Mouse (Mus musculus) megakaryocyte-erythroid progenitor cell, adult 5-6 weeks (primary cell): ENCODE data around the gene Matn4. TPM values are rescaled to one million over a fixed set of nuclear protein-coding genes. Genes with fewer than 3 reads are reported as not detected.
"Not testable (repeated sequence)": the region's sequence is repeated elsewhere in the genome, so short reads cannot be mapped to it uniquely, and the experiment has no call there.

Experiments
- ATAC-seq: replicated peaks from 2 replicates; pipeline ENCODE4 v1.8.0; 2016; ENCODE audit warnings: mild to moderate bottlenecking, inconsistent platforms; ENCODE audit not compliant: severe bottlenecking, poor library complexity, low FRiP score, low TSS enrichment
- total RNA-seq, 2 experiments: library from RNA; stranded (forward) in 1 of 2; stranded (reverse) in 1 of 2; fragments of 200-1000, 215-1000 nt in 1 of 2; fragments of >200 nt in 1 of 2; fragmentation: Nextera tagmentation in 1 of 2; gene quantifications; 2 replicates each; pipeline ENCODE4 v1.2.3; 2014 to 2017

The Matn4 gene
- total RNA-seq, 2 experiments from 2014 or later: 0.09 TPM; not detected in 1

- no peak for ATAC-seq
Measured at GRCm38 (mm10) chr2:164381726-164382125, 23.2 kb downstream of the Matn4 start.

GRCm38 (mm10) chr2:164377478-164378426, 27.2 kb downstream of the Matn4 start:
- 0 out of 2 replicates have a peak, but pooled peaks have one; percentile 14 for ATAC-seq

- no peak for ATAC-seq
Measured at GRCm38 (mm10) chr2:164373187-164373586, 31.8 kb downstream of the Matn4 start.

GRCm38 (mm10) chr2:164372408-164373053, 32.4 kb downstream of the Matn4 start:
- no peak for ATAC-seq

- no peak for ATAC-seq
Measured at GRCm38 (mm10) chr2:164371371-164371770, 33.6 kb downstream of the Matn4 start.

GRCm38 (mm10) chr2:164368620-164369105, 36.3 kb downstream of the Matn4 start:
- no peak for ATAC-seq

GRCm38 (mm10) chr2:164366947-164367346, 38.0 kb downstream of the Matn4 start:
- no peak for ATAC-seq

- ATAC-seq: no peak
Measured at GRCm38 (mm10) chr2:164360974-164361657, 43.8 kb downstream of the Matn4 start.

- no peak for ATAC-seq
Measured at GRCm38 (mm10) chr2:164359668-164360067, 45.3 kb downstream of the Matn4 start.

- ATAC-seq: no peak
Measured at GRCm38 (mm10) chr2:164359031-164359430, 45.9 kb downstream of the Matn4 start.

- no peak for ATAC-seq
Measured at GRCm38 (mm10) chr2:164358373-164358772, 46.6 kb downstream of the Matn4 start.

GRCm38 (mm10) chr2:164356177-164356967, 48.6 kb downstream of the Matn4 start:
- ATAC-seq: peak; percentile 34; the same call in 1 of the 2 replicates

GRCm38 (mm10) chr2:164353356-164353755, 51.6 kb downstream of the Matn4 start:
- no peak for ATAC-seq

- no peak for ATAC-seq
Measured at GRCm38 (mm10) chr2:164352697-164353096, 52.3 kb downstream of the Matn4 start.

GRCm38 (mm10) chr2:164348980-164349379, 56.0 kb downstream of the Matn4 start:
- ATAC-seq: peak; percentile 84

- ATAC-seq: not testable (repeated sequence)
Measured at GRCm38 (mm10) chr2:164347697-164348096, 57.3 kb downstream of the Matn4 start.

- not testable (repeated sequence) for ATAC-seq
Measured at GRCm38 (mm10) chr2:164343732-164344131, 61.2 kb downstream of the Matn4 start.
